In genomic region chr9:21546789-21547074, GRCm38 (mm10) we compare ENCODE assay signal across 8 mouse cellular contexts. TPM values are rescaled to one million over a fixed set of nuclear protein-coding genes. Genes with fewer than 3 reads are reported as not detected.
DNase-seq lines count a peak whose midpoint lies in the region; ATAC-seq and TF ChIP-seq lines count a peak whose summit lies in the region.

Gene Carm1, plus strand, starts transcription at chr9:21546894.

- ATAC-seq in lung, embryonic 14.5 days (ENCODE audit: insufficient read depth): no peak
- ATAC-seq in intestine, embryonic 16.5 days: no peak
- no peak for ATAC-seq in liver, embryonic 16.5 days (ENCODE audit: low read depth)

- H3K27me3 ChIP-seq in lung, embryonic 14.5 days (ENCODE audit: insufficient read depth, low read length): no peaks in the 10 kb centered on the region
- H3K27me3 ChIP-seq in intestine, embryonic 16.5 days (replicated peaks; ENCODE audit: control insufficient read depth, insufficient read depth, low read length): no peaks in the 10 kb centered on the region
- no peaks in the 10 kb centered on the region for H3K27me3 ChIP-seq in liver, embryonic 16.5 days (ENCODE audit: control insufficient read depth, insufficient read depth, low read depth, low read length)

- H3K4me2 ChIP-seq in lung, embryonic 14.5 days: peak within 1 kb of the TSS; percentile 76
- peak within 1 kb of the TSS; percentile 65 for H3K4me2 ChIP-seq in intestine, embryonic 16.5 days (ENCODE audit: low read depth, low read length)
- H3K4me2 ChIP-seq in liver, embryonic 16.5 days (ENCODE audit: low read depth, low read length): peak within 1 kb of the TSS; percentile 94

- WGBS in lung, embryonic 14.5 days: under 1% methylated on average over 36 of the region's 52 CpGs
- WGBS in intestine, embryonic 16.5 days: under 1% methylated on average over 22 of the region's 52 CpGs
- WGBS in liver, embryonic 16.5 days (ENCODE audit: insufficient replicate concordance): 0% methylated on average over 18 of the region's 52 CpGs

- peak within 1 kb of the TSS; percentile 96 for H3K9ac ChIP-seq in lung, embryonic 14.5 days
- peak within 1 kb of the TSS; percentile 93 for H3K9ac ChIP-seq in intestine, embryonic 16.5 days (ENCODE audit: low read depth, low read length)
- peak within 1 kb of the TSS; percentile 98 for H3K9ac ChIP-seq in liver, embryonic 16.5 days (ENCODE audit: low read depth, low read length)

- 0 out of 2 replicates have a peak, but pooled peaks cover 4% of the 10 kb centered on the region for H3K4me1 ChIP-seq in lung, embryonic 14.5 days (ENCODE audit: insufficient read depth)
- H3K4me1 ChIP-seq in intestine, embryonic 16.5 days (ENCODE audit: control insufficient read depth, insufficient read depth, low read length): peaks cover 13% of the 10 kb centered on the region
- peaks cover 21% of the 10 kb centered on the region for H3K4me1 ChIP-seq in liver, embryonic 16.5 days (ENCODE audit: control insufficient read depth, low read depth, low read length)

- H3K27ac ChIP-seq in lung, embryonic 14.5 days (ENCODE audit: low read depth): peak within 1 kb of the TSS; percentile 99
- peak within 1 kb of the TSS; percentile 97 for H3K27ac ChIP-seq in intestine, embryonic 16.5 days (ENCODE audit: low read length)
- H3K27ac ChIP-seq in liver, embryonic 16.5 days (ENCODE audit: low read length): peak within 1 kb of the TSS; percentile 94

- H3K9me3 ChIP-seq in lung, embryonic 14.5 days (ENCODE audit: low read depth, low read length): no peaks in the 10 kb centered on the region
- H3K9me3 ChIP-seq in intestine, embryonic 16.5 days (ENCODE audit: control insufficient read depth, low read length): no peaks in the 10 kb centered on the region
- no peaks in the 10 kb centered on the region for H3K9me3 ChIP-seq in liver, embryonic 16.5 days (replicated peaks; ENCODE audit: control insufficient read depth, low read length)

- peaks cover 17% of the 10 kb centered on the region for H3K36me3 ChIP-seq in lung, embryonic 14.5 days (ENCODE audit: insufficient read depth)
- no peaks in the 10 kb centered on the region for H3K36me3 ChIP-seq in intestine, embryonic 16.5 days (ENCODE audit: control insufficient read depth, insufficient read depth, low read length)
- H3K36me3 ChIP-seq in liver, embryonic 16.5 days (ENCODE audit: control insufficient read depth, insufficient read depth): peaks cover 4% of the 10 kb centered on the region; the same call in 1 of the 2 replicates

- peak within 1 kb of the TSS; percentile 77 for H3K4me3 ChIP-seq in lung, embryonic 14.5 days (ENCODE audit: low read depth, low read length)
- peak within 1 kb of the TSS; percentile 81 for H3K4me3 ChIP-seq in intestine, embryonic 16.5 days (ENCODE audit: low read length)
- peak within 1 kb of the TSS; percentile 71 for H3K4me3 ChIP-seq in liver, embryonic 16.5 days (ENCODE audit: low read depth, low read length)

- TF ChIP-seq CTCF in lung, embryonic 14.5 days (IDR thresholded peaks at IDR 0.05; ENCODE audit: low read depth): no peak

- no peak for DNase-seq in lung, embryonic 14.5 days
- no peak for DNase-seq in lung, postnatal 4 days
- no peak for DNase-seq in adrenal gland, postnatal 4 days (ENCODE audit: low spot score in 2 of 2)
- no peak for DNase-seq in gastrocnemius, postnatal 25 days
- no peak for DNase-seq in ovary, adult 18-20 months (ENCODE audit: low spot score)
- DNase-seq in adipocyte (ENCODE audit: low spot score): no peak

RNA-seq across cellular contexts. Expression of gene Carm1, which starts in this region (rescaled TPM):
- polyA plus RNA-seq in lung, embryonic 14.5 days (2014; fragmentation: Nextera tagmentation; extraction: Ambion mirVana): 69.4 and 76.5 TPM in 2 replicates
- total RNA-seq in adrenal gland, postnatal 4 days (2021): 10 to 100 TPM; 71.4 to 83.9 TPM
- total RNA-seq in gastrocnemius, postnatal 25 days (2021): 10 to 100 TPM; 58.2 to 60.9 TPM
- 14.3 and 15.1 TPM in 2 replicates for polyA plus RNA-seq in intestine, embryonic 16.5 days (2015; fragmentation: Nextera tagmentation; extraction: Ambion mirVana)
- polyA plus RNA-seq in liver, embryonic 16.5 days (2015; fragmentation: Nextera tagmentation; extraction: Ambion mirVana): 7.0 and 9.3 TPM in 2 replicates
